Mouse (Mus musculus) heart, postnatal 0 days (tissue): Measurements from ENCODE around the gene Prr14.

Experiments
- CTCF ChIP-seq: IDR thresholded peaks from 2 replicates; pipeline ENCODE4 v1.5.1; 2016; ENCODE audit warnings: antibody characterized with exemption, control low read depth, low read depth
- EP300 ChIP-seq: IDR thresholded peaks from 2 replicates; pipeline ENCODE4 v1.6.1; 2016; ENCODE audit warnings: antibody characterized with exemption, low read depth

DNA sequence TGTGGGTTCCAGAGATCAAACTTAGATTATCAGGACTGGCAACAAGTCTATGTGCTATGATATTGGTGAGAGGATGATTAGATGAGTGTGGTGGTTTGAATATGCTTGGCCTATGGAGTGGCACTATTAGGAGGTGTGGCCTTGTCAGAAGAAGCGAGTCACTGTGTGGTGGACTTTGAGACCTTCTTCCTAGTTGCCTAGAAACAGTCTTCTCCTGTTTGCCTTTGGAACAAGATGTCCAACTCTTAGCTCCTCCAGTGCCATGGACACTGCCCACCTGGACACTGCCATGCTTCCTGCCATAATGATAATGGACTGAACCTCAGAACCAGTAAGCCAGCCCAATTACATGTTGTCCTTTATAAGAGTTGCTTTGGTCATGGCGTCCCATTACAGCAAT, 33.5 kb upstream of the Prr14 start:
- TF ChIP-seq EP300: no peak
- TF ChIP-seq CTCF: no peak
